Mouse (Mus musculus): ENCODE measurements around the gene Pdcd1lg2. TPM values are rescaled to one million over a fixed set of nuclear protein-coding genes. Genes with fewer than 3 reads are reported as not detected.

Pdcd1lg2 gene
- polyA plus RNA-seq, 1 experiment, result not detected

DNA sequence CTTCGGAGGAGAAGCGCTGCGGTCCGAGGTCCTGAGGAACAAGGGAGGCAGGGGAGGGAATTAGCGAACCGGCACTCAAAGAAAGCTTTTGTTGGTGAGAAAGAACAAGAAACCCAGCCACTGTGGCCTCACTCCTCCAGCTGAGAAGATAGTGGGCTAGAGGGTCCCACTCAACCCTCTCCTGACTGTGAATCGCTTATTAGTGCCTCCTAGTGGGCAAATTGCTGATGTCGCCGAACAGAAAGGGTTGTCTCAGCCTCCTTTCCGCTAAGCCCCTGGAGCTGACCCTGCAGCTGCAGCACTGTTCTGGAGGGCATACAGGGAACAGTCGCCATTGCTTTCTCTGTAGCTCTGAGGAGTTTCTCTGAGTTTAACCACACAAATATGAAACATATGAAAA lies 90.4 kb downstream of the Pdcd1lg2 start:
- H3K27me3 ChIP-seq (replicated peaks), result no peaks in the 10 kb centered on the region
- peak overlapping the region; percentile 89 for H3K4me3 ChIP-seq (replicated peaks)
- no peaks in the 10 kb centered on the region for H3K9me3 ChIP-seq
- peaks cover 61% of the 10 kb centered on the region for H3K4me1 ChIP-seq
- H3K36me3 ChIP-seq (replicated peaks; ENCODE audit: low read length), result no peaks in the 10 kb centered on the region
- TF ChIP-seq FLI1 (IDR thresholded peaks at IDR 0.05; ENCODE audit: low read length) (no peak), GATA1 (IDR thresholded peaks at IDR 0.05; ENCODE audit: borderline replicate concordance, low read length) (no peak)

DNA sequence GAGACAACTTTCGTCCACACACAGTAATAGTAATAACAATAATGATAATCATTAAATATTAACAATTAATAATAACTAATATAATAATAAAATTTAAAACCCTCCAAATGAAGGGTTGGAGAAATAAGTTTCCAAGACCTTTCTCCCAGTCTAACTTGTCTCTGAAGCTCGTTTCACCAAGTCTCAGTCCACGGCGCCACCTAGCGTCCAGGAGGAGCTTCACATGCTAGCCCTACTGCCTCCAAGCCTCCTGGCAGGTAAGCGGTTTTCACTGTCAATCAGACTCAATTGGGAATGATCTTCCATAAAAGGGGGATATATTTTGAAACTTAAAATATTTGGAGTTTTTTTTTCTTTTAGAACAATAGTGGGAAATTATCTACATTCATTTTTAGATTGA lies 90.8 kb downstream of the Pdcd1lg2 start:
- H3K9me3 ChIP-seq, result no peaks in the 10 kb centered on the region
- H3K4me3 ChIP-seq (replicated peaks), result peak overlapping the region; percentile 89
- no peaks in the 10 kb centered on the region for H3K27me3 ChIP-seq (replicated peaks)
- H3K36me3 ChIP-seq (replicated peaks; ENCODE audit: low read length), result no peaks in the 10 kb centered on the region
- H3K4me1 ChIP-seq, result peaks cover 57% of the 10 kb centered on the region
- no peak for TF ChIP-seq FLI1 (IDR thresholded peaks at IDR 0.05; ENCODE audit: low read length)
- no peak for TF ChIP-seq GATA1 (IDR thresholded peaks at IDR 0.05; ENCODE audit: borderline replicate concordance, low read length)

DNA sequence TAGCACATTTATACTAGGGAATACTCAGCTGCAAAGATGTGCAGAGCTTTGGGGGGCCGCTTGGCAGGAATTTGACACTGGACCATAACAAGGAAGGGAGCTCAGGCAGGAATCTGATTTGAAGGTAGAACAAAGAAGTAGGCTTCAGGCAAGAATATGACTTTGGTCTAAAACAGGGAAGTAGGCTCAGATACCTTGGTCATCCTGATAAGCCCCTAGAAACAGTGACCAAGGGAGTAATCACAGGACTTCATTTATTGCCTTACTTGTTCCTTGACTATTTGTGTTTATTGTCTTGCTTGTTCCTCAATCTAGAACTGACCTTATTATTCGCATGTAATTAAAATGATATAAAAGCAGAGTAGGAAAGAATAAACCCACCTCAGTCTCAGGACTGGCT lies 93.4 kb downstream of the Pdcd1lg2 start:
- no peaks in the 10 kb centered on the region for H3K27me3 ChIP-seq (replicated peaks)
- H3K4me3 ChIP-seq (replicated peaks), result no peak overlapping the region
- peaks cover 33% of the 10 kb centered on the region for H3K4me1 ChIP-seq
- H3K36me3 ChIP-seq (replicated peaks; ENCODE audit: low read length), result no peaks in the 10 kb centered on the region
- no peak for TF ChIP-seq FLI1 (IDR thresholded peaks at IDR 0.05; ENCODE audit: low read length)
- TF ChIP-seq GATA1 (IDR thresholded peaks at IDR 0.05; ENCODE audit: borderline replicate concordance, low read length), result no peak
- no peaks in the 10 kb centered on the region for H3K9me3 ChIP-seq

DNA sequence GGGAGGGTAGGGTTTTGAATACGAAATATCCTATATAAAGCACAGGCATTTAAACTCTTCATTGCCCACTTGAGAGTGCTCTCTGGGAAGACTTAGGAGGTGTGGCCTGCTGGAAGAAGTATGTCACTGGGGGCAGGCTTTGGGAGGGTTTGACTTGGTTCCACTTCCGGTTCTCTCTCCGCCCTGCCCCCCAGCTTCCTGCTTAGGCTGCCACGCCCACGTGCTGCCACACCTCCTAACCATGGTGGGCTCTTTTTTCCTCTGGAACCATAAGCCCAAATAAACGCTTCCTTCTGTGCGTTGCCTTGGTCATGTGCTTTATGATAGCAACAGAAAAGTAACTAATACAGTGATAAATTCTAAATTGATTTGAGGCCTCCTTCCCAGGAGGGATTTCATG lies 94.9 kb downstream of the Pdcd1lg2 start:
- Histone ChIP-seq H3K4me1 (peaks cover 27% of the 10 kb centered on the region), H3K9me3 (no peaks in the 10 kb centered on the region), H3K36me3 (replicated peaks; ENCODE audit: low read length) (no peaks in the 10 kb centered on the region), H3K4me3 (replicated peaks) (no peak overlapping the region), H3K27me3 (replicated peaks) (peaks cover 3% of the 10 kb centered on the region)
- TF ChIP-seq GATA1 (IDR thresholded peaks at IDR 0.05; ENCODE audit: borderline replicate concordance, low read length), result no peak
- no peak for TF ChIP-seq FLI1 (IDR thresholded peaks at IDR 0.05; ENCODE audit: low read length)

DNA sequence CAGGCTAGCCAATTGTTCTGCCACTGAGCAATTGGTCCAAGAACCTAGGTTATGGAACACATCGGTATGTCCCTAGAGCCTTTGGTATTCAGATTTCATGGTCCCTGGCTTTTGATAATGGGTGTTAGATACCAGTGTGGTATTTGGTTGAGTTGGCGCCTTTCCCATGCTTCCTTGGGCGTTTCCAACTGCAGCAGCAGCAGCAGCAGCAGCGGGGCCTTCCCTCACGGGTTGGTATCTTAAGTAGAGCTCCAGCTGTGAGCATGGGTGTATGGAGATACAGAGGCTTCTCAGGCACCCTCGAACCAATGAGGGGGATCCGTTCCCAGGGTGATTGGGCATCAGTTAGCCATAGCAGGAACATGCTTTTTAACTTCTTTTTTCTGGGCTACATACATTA lies 97.5 kb downstream of the Pdcd1lg2 start:
- Histone ChIP-seq H3K9me3 (no peaks in the 10 kb centered on the region), H3K4me3 (replicated peaks) (no peak overlapping the region), H3K36me3 (replicated peaks; ENCODE audit: low read length) (no peaks in the 10 kb centered on the region), H3K27me3 (replicated peaks) (peaks cover 3% of the 10 kb centered on the region), H3K4me1 (peaks cover 23% of the 10 kb centered on the region)
- TF ChIP-seq GATA1 (IDR thresholded peaks at IDR 0.05; ENCODE audit: borderline replicate concordance, low read length) (no peak), FLI1 (IDR thresholded peaks at IDR 0.05; ENCODE audit: low read length) (no peak)

DNA sequence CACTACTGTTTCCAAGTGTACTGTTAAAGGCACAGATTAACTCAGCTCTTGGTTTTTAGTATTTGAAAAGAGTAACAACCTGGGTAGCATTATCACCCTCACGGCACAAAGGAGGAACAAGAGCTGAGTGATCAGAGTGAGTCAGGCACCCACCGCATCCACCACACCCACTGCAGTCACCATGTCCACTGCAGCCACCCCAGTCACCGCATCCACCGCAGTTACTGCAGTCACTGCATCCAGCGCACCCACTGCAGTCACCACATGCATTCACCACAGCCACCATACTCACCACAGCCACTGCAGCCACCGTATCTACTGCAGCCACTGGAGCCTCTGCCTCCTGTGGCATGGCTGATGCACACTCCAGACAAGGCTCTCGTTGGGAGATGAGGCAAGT lies 99.1 kb downstream of the Pdcd1lg2 start:
- TF ChIP-seq GATA1 (IDR thresholded peaks at IDR 0.05; ENCODE audit: borderline replicate concordance, low read length) (no peak), FLI1 (IDR thresholded peaks at IDR 0.05; ENCODE audit: low read length) (no peak)
- H3K36me3 ChIP-seq (replicated peaks; ENCODE audit: low read length), result peaks cover 4% of the 10 kb centered on the region
- H3K9me3 ChIP-seq, result peaks cover 5% of the 10 kb centered on the region
- H3K27me3 ChIP-seq (replicated peaks), result peaks cover 3% of the 10 kb centered on the region
- H3K4me3 ChIP-seq (replicated peaks), result peak overlapping the region; percentile 29
- H3K4me1 ChIP-seq, result peaks cover 17% of the 10 kb centered on the region

DNA sequence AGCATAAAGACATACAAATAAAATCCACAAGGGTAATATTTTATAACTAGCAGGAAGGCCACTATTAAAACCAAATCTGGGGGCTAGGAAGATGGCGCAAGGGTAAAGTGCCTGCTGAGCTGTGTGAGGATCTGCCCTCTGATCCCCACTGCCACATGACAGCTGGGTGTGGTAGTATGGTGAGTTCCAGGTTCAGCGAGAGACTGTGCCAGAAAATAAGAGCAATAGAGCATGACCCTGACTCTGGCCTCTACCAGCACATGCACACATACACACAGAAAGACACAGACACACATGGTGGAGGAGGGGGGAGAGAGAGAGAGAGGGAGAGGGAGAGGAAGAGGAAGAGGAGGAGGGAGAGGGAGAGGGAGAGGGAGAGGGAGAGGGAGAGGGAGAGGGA lies 101.1 kb downstream of the Pdcd1lg2 start:
- peaks cover 5% of the 10 kb centered on the region for H3K9me3 ChIP-seq
- H3K4me3 ChIP-seq (replicated peaks), result no peak overlapping the region
- TF ChIP-seq GATA1 (IDR thresholded peaks at IDR 0.05; ENCODE audit: borderline replicate concordance, low read length) (no peak), FLI1 (IDR thresholded peaks at IDR 0.05; ENCODE audit: low read length) (no peak)
- peaks cover 11% of the 10 kb centered on the region for H3K36me3 ChIP-seq (replicated peaks; ENCODE audit: low read length)
- H3K27me3 ChIP-seq (replicated peaks), result peaks cover 3% of the 10 kb centered on the region
- peaks cover 10% of the 10 kb centered on the region; the same call in 1 of the 2 replicates for H3K4me1 ChIP-seq

DNA sequence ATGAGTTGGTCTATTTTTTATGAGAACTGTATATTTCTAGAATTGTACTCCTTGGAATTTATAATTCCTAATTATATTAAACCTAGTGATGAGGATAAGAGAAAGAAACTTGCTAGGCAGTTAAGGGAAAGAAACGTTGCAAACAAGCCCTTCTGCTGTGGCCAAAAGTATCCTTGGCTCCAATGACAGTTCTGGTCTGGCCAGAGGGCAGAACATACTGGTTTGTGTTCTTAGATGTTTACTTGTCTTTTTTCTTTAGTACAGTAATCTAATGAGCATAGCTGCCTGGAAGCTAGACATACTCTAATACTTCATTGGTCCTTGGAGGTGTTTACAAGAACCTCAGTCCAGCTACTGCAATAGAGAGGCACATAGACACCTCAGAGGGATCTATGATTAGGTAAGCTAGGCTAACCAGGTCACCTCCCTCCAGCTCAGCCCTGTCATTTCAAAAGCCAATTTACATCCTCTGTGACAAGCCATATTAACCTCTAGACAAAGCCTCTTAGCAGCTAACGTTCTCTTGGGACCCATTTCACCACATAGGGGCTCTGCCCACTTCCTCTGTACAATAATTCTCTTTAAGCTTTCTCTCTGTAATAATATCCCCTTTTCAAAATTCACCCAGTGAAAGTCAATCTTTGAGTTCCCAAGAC lies 102.5 kb downstream of the Pdcd1lg2 start:
- H3K36me3 ChIP-seq (replicated peaks; ENCODE audit: low read length), result peaks cover 14% of the 10 kb centered on the region
- H3K4me1 ChIP-seq, result peaks cover 10% of the 10 kb centered on the region; the same call in 1 of the 2 replicates
- peaks cover 3% of the 10 kb centered on the region for H3K27me3 ChIP-seq (replicated peaks)
- peaks cover 5% of the 10 kb centered on the region for H3K9me3 ChIP-seq
- TF ChIP-seq GATA1 (IDR thresholded peaks at IDR 0.05; ENCODE audit: borderline replicate concordance, low read length) (no peak), FLI1 (IDR thresholded peaks at IDR 0.05; ENCODE audit: low read length) (no peak)
- no peak overlapping the region for H3K4me3 ChIP-seq (replicated peaks)

DNA sequence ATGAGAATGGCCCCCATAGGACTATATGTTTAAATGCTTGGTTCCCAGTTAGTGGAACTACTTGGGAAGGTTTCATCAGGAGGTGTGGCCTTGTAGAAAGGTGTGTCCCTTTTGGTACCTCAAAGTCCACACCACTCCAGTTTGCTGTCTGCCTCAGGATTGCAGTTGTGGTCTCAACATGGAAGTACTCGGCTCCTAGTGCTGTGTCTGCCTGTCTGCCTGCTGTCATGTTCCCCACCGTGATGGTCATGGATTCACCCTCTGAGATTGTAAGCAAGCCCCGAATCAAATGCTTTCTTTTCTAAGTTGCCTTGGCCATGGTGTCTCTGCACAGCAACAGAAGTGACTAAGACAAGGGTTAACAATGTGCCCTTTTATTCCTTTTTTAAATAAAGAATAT lies 103.4 kb downstream of the Pdcd1lg2 start:
- peaks cover 10% of the 10 kb centered on the region; the same call in 1 of the 2 replicates for H3K4me1 ChIP-seq
- H3K4me3 ChIP-seq (replicated peaks), result no peak overlapping the region
- TF ChIP-seq FLI1 (IDR thresholded peaks at IDR 0.05; ENCODE audit: low read length) (no peak), GATA1 (IDR thresholded peaks at IDR 0.05; ENCODE audit: borderline replicate concordance, low read length) (no peak)
- H3K36me3 ChIP-seq (replicated peaks; ENCODE audit: low read length), result peaks cover 14% of the 10 kb centered on the region
- peaks cover 3% of the 10 kb centered on the region for H3K27me3 ChIP-seq (replicated peaks)
- peaks cover 5% of the 10 kb centered on the region for H3K9me3 ChIP-seq

DNA sequence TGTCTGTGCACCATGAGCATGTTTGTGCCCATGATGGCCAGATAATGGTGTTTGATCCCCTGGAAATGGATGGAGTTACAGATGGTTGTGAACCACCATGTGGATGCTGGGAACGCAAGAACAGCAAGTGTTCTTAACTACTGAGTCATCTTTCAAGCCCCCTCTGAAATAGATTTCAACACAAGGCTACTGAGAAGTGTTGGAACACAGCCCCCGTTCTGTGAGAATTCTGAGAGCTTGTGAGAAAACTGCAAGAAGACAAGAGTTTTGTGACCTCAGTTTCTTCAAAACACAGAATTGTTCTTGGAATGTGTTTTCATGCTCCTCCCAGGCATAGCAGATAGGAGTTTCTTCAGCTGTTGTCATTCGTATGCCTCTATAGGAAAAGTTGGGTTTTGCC lies 104.7 kb downstream of the Pdcd1lg2 start:
- peaks cover 17% of the 10 kb centered on the region for H3K36me3 ChIP-seq (replicated peaks; ENCODE audit: low read length)
- H3K4me1 ChIP-seq, result peaks cover 5% of the 10 kb centered on the region; the same call in 1 of the 2 replicates
- H3K9me3 ChIP-seq, result peaks cover 5% of the 10 kb centered on the region
- no peak overlapping the region for H3K4me3 ChIP-seq (replicated peaks)
- no peak for TF ChIP-seq FLI1 (IDR thresholded peaks at IDR 0.05; ENCODE audit: low read length)
- no peak for TF ChIP-seq GATA1 (IDR thresholded peaks at IDR 0.05; ENCODE audit: borderline replicate concordance, low read length)
- H3K27me3 ChIP-seq (replicated peaks), result no peaks in the 10 kb centered on the region

Data from megakaryocyte, embryonic 14.5 days (primary cell).